Mouse (Mus musculus) thymus, adult 2 months (tissue): Measurements from ENCODE around the gene Hsf2bp.

Experiments used
- CTCF ChIP-seq: fragments of 200-500 bp; IDR thresholded peaks from 2 replicates; pipeline ENCODE4 v1.5.1; 2012; ENCODE audit warnings: mild to moderate bottlenecking, control low read depth, low read length, moderate library complexity, borderline replicate concordance; ENCODE audit not compliant: control insufficient read depth, poor library complexity, insufficient read depth; ENCODE audit errors: extremely low read depth
- POLR2A ChIP-seq: fragments of 200-500 bp; IDR thresholded peaks from 2 replicates; pipeline ENCODE4 v1.6.1; 2012; ENCODE audit warnings: mild to moderate bottlenecking, low read length, control low read depth, moderate library complexity; ENCODE audit not compliant: control insufficient read depth, poor library complexity, insufficient read depth; ENCODE audit errors: extremely low read depth

GRCm38 (mm10) chr17:32013659-32014058 lies 22.5 kb downstream of the Hsf2bp start:
- TF ChIP-seq CTCF (no peak), POLR2A (no peak)
